Comparison of ENCODE assay signal across 8 mouse cellular contexts in genomic region chr14:55760156-55760555, GRCm38 (mm10). TPM values are rescaled to one million over a fixed set of nuclear protein-coding genes. Genes with fewer than 3 reads are reported as not detected.
DNase-seq lines count a peak whose midpoint lies in the region; ATAC-seq lines count a peak whose summit lies in the region.
"Not testable (repeated sequence)": the region's sequence is repeated elsewhere in the genome, so short reads cannot be mapped to it uniquely, and the experiment has no call there.

No protein-coding gene starts in this region.

- H3K27me3 ChIP-seq in forebrain, embryonic 11.5 days (ENCODE audit: control insufficient read depth, insufficient read depth, low read length): peaks cover 39% of the 10 kb centered on the region
- H3K27me3 ChIP-seq in heart, embryonic 16.5 days (ENCODE audit: control insufficient read depth, insufficient read depth, low read length); splenic B cell, adult 2 months (ENCODE audit: control insufficient read depth, insufficient read depth, low read length, poor library complexity, severe bottlenecking): not testable (repeated sequence)
- H3K27me3 ChIP-seq in liver, embryonic 11.5 days (replicated peaks; ENCODE audit: control insufficient read depth, insufficient read depth, low read length): peaks cover 23% of the 10 kb centered on the region

- peak; percentile 91 for DNase-seq in forebrain, embryonic 11.5 days (ENCODE audit: low spot score)
- peak; percentile 92 for DNase-seq in kidney, postnatal 14 days
- DNase-seq in liver, embryonic 11.5 days (ENCODE audit: low spot score): peak; percentile 80
- DNase-seq in neural tube, embryonic 10.5 days (ENCODE audit: extremely low spot score, low spot score): peak; percentile 90
- DNase-seq in splenic B cell, adult 2 months (ENCODE audit: low read depth, low spot score): peak; percentile 88

- H3K4me3 ChIP-seq in brown adipose tissue, adult 24 weeks (ENCODE audit: insufficient read depth, low read depth, low read length): peak overlapping the region; percentile 25
- not testable (repeated sequence) for H3K4me3 ChIP-seq in forebrain, embryonic 11.5 days (ENCODE audit: low read depth, low read length); liver, embryonic 11.5 days (ENCODE audit: low read depth, low read length)
- H3K4me3 ChIP-seq in heart, embryonic 16.5 days (ENCODE audit: low read length): peak overlapping the region; percentile 26

- peak; percentile 75 for ATAC-seq in CD4-positive, CD25-positive, alpha-beta regulatory T cell, adult 4 months
- ATAC-seq in forebrain, embryonic 11.5 days (replicated peaks; ENCODE audit: low FRiP score); heart, embryonic 16.5 days (replicated peaks; ENCODE audit: extremely low read depth, insufficient read depth, low FRiP score); liver, embryonic 11.5 days (replicated peaks; ENCODE audit: low FRiP score): not testable (repeated sequence)

- H3K9me3 ChIP-seq in forebrain, embryonic 11.5 days (ENCODE audit: control insufficient read depth, low read length); heart, embryonic 16.5 days (replicated peaks; ENCODE audit: control insufficient read depth, low read length); liver, embryonic 11.5 days (ENCODE audit: control insufficient read depth, low read length): not testable (repeated sequence)

- H3K4me1 ChIP-seq in brown adipose tissue, adult 24 weeks (ENCODE audit: control insufficient read depth, insufficient read depth, insufficient read length, low read length); forebrain, embryonic 11.5 days (replicated peaks; ENCODE audit: control insufficient read depth, insufficient read depth, low read length): not testable (repeated sequence)
- H3K4me1 ChIP-seq in heart, embryonic 16.5 days (ENCODE audit: control insufficient read depth, insufficient read depth, low read length): peaks cover 16% of the 10 kb centered on the region
- peaks cover 24% of the 10 kb centered on the region for H3K4me1 ChIP-seq in liver, embryonic 11.5 days (replicated peaks; ENCODE audit: control insufficient read depth, insufficient read depth, low read length)

- WGBS in forebrain, embryonic 11.5 days: 1% methylated on average over 6 of the region's 6 CpGs
- 0% methylated on average over 6 of the region's 6 CpGs for WGBS in heart, embryonic 16.5 days
- WGBS in liver, embryonic 11.5 days: 0% methylated on average over 6 of the region's 6 CpGs

- H3K27ac ChIP-seq in brown adipose tissue, adult 24 weeks (replicated peaks; ENCODE audit: low read depth, low read length); forebrain, embryonic 11.5 days (ENCODE audit: low read depth, low read length); heart, embryonic 16.5 days (ENCODE audit: low read length); liver, embryonic 11.5 days (ENCODE audit: low read depth, low read length): not testable (repeated sequence)

- peak overlapping the region; percentile 36; the same call in 1 of the 2 replicates for H3K4me2 ChIP-seq in forebrain, embryonic 11.5 days (ENCODE audit: low read depth, low read length, severe bottlenecking)
- peak overlapping the region; percentile 63 for H3K4me2 ChIP-seq in heart, embryonic 16.5 days (ENCODE audit: low read depth, low read length)
- peak overlapping the region; percentile 53 for H3K4me2 ChIP-seq in liver, embryonic 11.5 days

- H3K36me3 ChIP-seq in forebrain, embryonic 11.5 days (ENCODE audit: control insufficient read depth, insufficient read depth, low read length); heart, embryonic 16.5 days (ENCODE audit: control insufficient read depth, insufficient read depth); liver, embryonic 11.5 days (ENCODE audit: control insufficient read depth, insufficient read depth, low read length); splenic B cell, adult 2 months (ENCODE audit: control insufficient read depth, insufficient read depth, low read length, poor library complexity, severe bottlenecking): not testable (repeated sequence)

- H3K9ac ChIP-seq in forebrain, embryonic 11.5 days (ENCODE audit: low read length); liver, embryonic 11.5 days (ENCODE audit: low read depth, low read length): not testable (repeated sequence)
- peak overlapping the region; percentile 28 for H3K9ac ChIP-seq in heart, embryonic 16.5 days (ENCODE audit: low read length)

RNA-seq across cellular contexts. Expression of gene Ltb4r2, which starts 1.1 kb away (rescaled TPM):
- under 1 TPM in 1 of 2 experiments, not detected in 1; 0.08 TPM for polyA plus RNA-seq in CD4-positive, CD25-positive, alpha-beta regulatory T cell, adult 4 months (2017; shearing (Covaris generic))
- not detected in 2 replicates for polyA plus RNA-seq in brown adipose tissue, adult 24 weeks (2012; ENCODE audit: insufficient read depth, insufficient read length, missing spikeins)
- polyA plus RNA-seq in forebrain, embryonic 11.5 days (2014; fragmentation: Nextera tagmentation; extraction: Ambion mirVana): 0.32 and 0.43 TPM in 2 replicates
- 0.20 and 0.32 TPM in 2 replicates for polyA plus RNA-seq in heart, embryonic 16.5 days (2015; fragmentation: Nextera tagmentation; extraction: Ambion mirVana)
- 1.5 and 1.8 TPM in 2 replicates for polyA plus RNA-seq in liver, embryonic 11.5 days (2014; fragmentation: Nextera tagmentation; extraction: Ambion mirVana)

RNA-seq across cellular contexts. Expression of gene Cideb, which starts 1.9 kb away (rescaled TPM):
- polyA plus RNA-seq in CD4-positive, CD25-positive, alpha-beta regulatory T cell, adult 4 months (2017; shearing (Covaris generic)): not detected
- 16.3 and 27.9 TPM in 2 replicates for polyA plus RNA-seq in brown adipose tissue, adult 24 weeks (2012; ENCODE audit: insufficient read depth, insufficient read length, missing spikeins)
- polyA plus RNA-seq in forebrain, embryonic 11.5 days (2014; fragmentation: Nextera tagmentation; extraction: Ambion mirVana): not detected in 2 replicates
- polyA plus RNA-seq in heart, embryonic 16.5 days (2015; fragmentation: Nextera tagmentation; extraction: Ambion mirVana): 1.3 and 1.8 TPM in 2 replicates
- 8.9 and 9.1 TPM in 2 replicates for polyA plus RNA-seq in liver, embryonic 11.5 days (2014; fragmentation: Nextera tagmentation; extraction: Ambion mirVana)

RNA-seq across cellular contexts. Expression of gene Ltb4r1, which starts 5.6 kb away (rescaled TPM):
- 1 to 10 TPM; 4.1 to 4.5 TPM for polyA plus RNA-seq in CD4-positive, CD25-positive, alpha-beta regulatory T cell, adult 4 months (2017; shearing (Covaris generic))
- not detected in 2 replicates for polyA plus RNA-seq in brown adipose tissue, adult 24 weeks (2012; ENCODE audit: insufficient read depth, insufficient read length, missing spikeins)
- 0.45 TPM in 1 of 2 replicates, not detected in the other for polyA plus RNA-seq in forebrain, embryonic 11.5 days (2014; fragmentation: Nextera tagmentation; extraction: Ambion mirVana)
- polyA plus RNA-seq in heart, embryonic 16.5 days (2015; fragmentation: Nextera tagmentation; extraction: Ambion mirVana): 0.59 and 0.66 TPM in 2 replicates
- 1.6 and 1.9 TPM in 2 replicates for polyA plus RNA-seq in liver, embryonic 11.5 days (2014; fragmentation: Nextera tagmentation; extraction: Ambion mirVana)

RNA-seq across cellular contexts. Expression of gene Nop9, which starts 14.7 kb away (rescaled TPM):
- polyA plus RNA-seq in CD4-positive, CD25-positive, alpha-beta regulatory T cell, adult 4 months (2017; shearing (Covaris generic)): 1 to 10 TPM; 3.6 to 5.8 TPM
- 4.8 and 5.5 TPM in 2 replicates for polyA plus RNA-seq in brown adipose tissue, adult 24 weeks (2012; ENCODE audit: insufficient read depth, insufficient read length, missing spikeins)
- polyA plus RNA-seq in forebrain, embryonic 11.5 days (2014; fragmentation: Nextera tagmentation; extraction: Ambion mirVana): 54.2 and 57.4 TPM in 2 replicates
- polyA plus RNA-seq in heart, embryonic 16.5 days (2015; fragmentation: Nextera tagmentation; extraction: Ambion mirVana): 21.5 and 22.7 TPM in 2 replicates
- polyA plus RNA-seq in liver, embryonic 11.5 days (2014; fragmentation: Nextera tagmentation; extraction: Ambion mirVana): 70.6 and 76.1 TPM in 2 replicates

RNA-seq across cellular contexts. Expression of gene Dhrs1, which starts 14.7 kb away (rescaled TPM):
- polyA plus RNA-seq in CD4-positive, CD25-positive, alpha-beta regulatory T cell, adult 4 months (2017; shearing (Covaris generic)): 10 to 100 TPM; 40.8 to 46.5 TPM
- polyA plus RNA-seq in brown adipose tissue, adult 24 weeks (2012; ENCODE audit: insufficient read depth, insufficient read length, missing spikeins): 58.8 and 101 TPM in 2 replicates
- 63.6 and 76.7 TPM in 2 replicates for polyA plus RNA-seq in forebrain, embryonic 11.5 days (2014; fragmentation: Nextera tagmentation; extraction: Ambion mirVana)
- 71.1 and 76.3 TPM in 2 replicates for polyA plus RNA-seq in heart, embryonic 16.5 days (2015; fragmentation: Nextera tagmentation; extraction: Ambion mirVana)
- polyA plus RNA-seq in liver, embryonic 11.5 days (2014; fragmentation: Nextera tagmentation; extraction: Ambion mirVana): 48.8 and 53.9 TPM in 2 replicates
